Mouse (Mus musculus): ENCODE results near the gene Dnajc6. TPM values are rescaled to one million over a fixed set of nuclear protein-coding genes. Genes with fewer than 3 reads are reported as not detected.

Gene Dnajc6
- 0.81 and 0.83 TPM in 2 replicates for polyA plus RNA-seq (2015; fragmentation: Nextera tagmentation; extraction: Ambion mirVana)

- ATAC-seq (ENCODE audit: low FRiP score, low TSS enrichment) (0 out of 2 replicates have a peak, but pooled peaks have one; percentile 51), DNase-seq (ENCODE audit: low spot score) (peak; percentile 26)
- Histone ChIP-seq H3K36me3 (ENCODE audit: control insufficient read depth, insufficient read depth, low read length) (no peaks in the 10 kb centered on the region), H3K4me2 (replicated peaks; ENCODE audit: low read depth) (peak within 1 kb of the TSS; percentile 82), H3K4me3 (ENCODE audit: low read depth, low read length) (peak within 1 kb of the TSS; percentile 49), H3K9ac (ENCODE audit: low read length) (peak within 1 kb of the TSS; percentile 35), H3K4me1 (replicated peaks; ENCODE audit: control insufficient read depth, insufficient read depth) (no peaks in the 10 kb centered on the region), H3K27me3 (ENCODE audit: control insufficient read depth, insufficient read depth, low read length) (peaks cover 9% of the 10 kb centered on the region), H3K27ac (replicated peaks) (no peak within 1 kb of the TSS), H3K9me3 (ENCODE audit: control insufficient read depth, low read length) (no peaks in the 10 kb centered on the region)
- under 1% methylated on average over 42 of the region's 57 CpGs for WGBS
- no peak for TF ChIP-seq CTCF (IDR thresholded peaks at IDR 0.05; ENCODE audit: low read depth)
- TF ChIP-seq EP300 (optimal IDR thresholded peaks at IDR 0.05), result no peak
Measured at GRCm38 (mm10) chr4:101496534-101497237, at the start of gene Dnajc6. TSS of gene Dnajc6 (plus strand) at chr4:101496648.

GRCm38 (mm10) chr4:101448701-101449100 lies 47.7 kb upstream of the Dnajc6 start:
- Histone ChIP-seq H3K9me3 (ENCODE audit: control insufficient read depth, low read length) (no peaks in the 10 kb centered on the region), H3K27ac (replicated peaks) (no peak overlapping the region), H3K4me2 (replicated peaks; ENCODE audit: low read depth) (no peak overlapping the region), H3K9ac (ENCODE audit: low read length) (no peak overlapping the region), H3K27me3 (ENCODE audit: control insufficient read depth, insufficient read depth, low read length) (no peaks in the 10 kb centered on the region), H3K4me1 (replicated peaks; ENCODE audit: control insufficient read depth, insufficient read depth) (no peaks in the 10 kb centered on the region), H3K4me3 (ENCODE audit: low read depth, low read length) (no peak overlapping the region), H3K36me3 (ENCODE audit: control insufficient read depth, insufficient read depth, low read length) (no peaks in the 10 kb centered on the region)
- DNase-seq (ENCODE audit: low spot score) (no peak), ATAC-seq (ENCODE audit: low FRiP score, low TSS enrichment) (no peak)
- TF ChIP-seq EP300 (optimal IDR thresholded peaks at IDR 0.05) (no peak), CTCF (IDR thresholded peaks at IDR 0.05; ENCODE audit: low read depth) (no peak)
- WGBS, result 83% methylated on average over 8 of the region's 8 CpGs

GRCm38 (mm10) chr4:101449344-101449743 lies 47.1 kb upstream of the Dnajc6 start:
- Histone ChIP-seq H3K9me3 (ENCODE audit: control insufficient read depth, low read length) (no peaks in the 10 kb centered on the region), H3K4me3 (ENCODE audit: low read depth, low read length) (no peak overlapping the region), H3K27me3 (ENCODE audit: control insufficient read depth, insufficient read depth, low read length) (no peaks in the 10 kb centered on the region), H3K27ac (replicated peaks) (no peak overlapping the region), H3K4me1 (replicated peaks; ENCODE audit: control insufficient read depth, insufficient read depth) (no peaks in the 10 kb centered on the region), H3K4me2 (replicated peaks; ENCODE audit: low read depth) (no peak overlapping the region), H3K9ac (ENCODE audit: low read length) (no peak overlapping the region), H3K36me3 (ENCODE audit: control insufficient read depth, insufficient read depth, low read length) (no peaks in the 10 kb centered on the region)
- ATAC-seq (ENCODE audit: low FRiP score, low TSS enrichment) (no peak), DNase-seq (ENCODE audit: low spot score) (no peak)
- no peak for TF ChIP-seq EP300 (optimal IDR thresholded peaks at IDR 0.05)
- no peak for TF ChIP-seq CTCF (IDR thresholded peaks at IDR 0.05; ENCODE audit: low read depth)
- WGBS, result 64% methylated on average over 7 of the region's 7 CpGs

GRCm38 (mm10) chr4:101450150-101450780 lies 46.2 kb upstream of the Dnajc6 start:
- Histone ChIP-seq H3K4me2 (replicated peaks; ENCODE audit: low read depth) (peak overlapping the region; percentile 25; the same call in 1 of the 2 replicates), H3K27ac (replicated peaks) (no peak overlapping the region), H3K9me3 (ENCODE audit: control insufficient read depth, low read length) (no peaks in the 10 kb centered on the region), H3K9ac (ENCODE audit: low read length) (no peak overlapping the region), H3K4me1 (replicated peaks; ENCODE audit: control insufficient read depth, insufficient read depth) (no peaks in the 10 kb centered on the region), H3K36me3 (ENCODE audit: control insufficient read depth, insufficient read depth, low read length) (no peaks in the 10 kb centered on the region), H3K4me3 (ENCODE audit: low read depth, low read length) (no peak overlapping the region), H3K27me3 (ENCODE audit: control insufficient read depth, insufficient read depth, low read length) (no peaks in the 10 kb centered on the region)
- ATAC-seq (ENCODE audit: low FRiP score, low TSS enrichment) (peak; percentile 49; the same call in 1 of the 2 replicates), DNase-seq (ENCODE audit: low spot score) (peak; percentile 23)
- TF ChIP-seq CTCF (IDR thresholded peaks at IDR 0.05; ENCODE audit: low read depth) (no peak), EP300 (optimal IDR thresholded peaks at IDR 0.05) (no peak)
- 65% methylated on average over 20 of the region's 20 CpGs for WGBS

- Histone ChIP-seq H3K9ac (ENCODE audit: low read length) (no peak overlapping the region), H3K4me1 (replicated peaks; ENCODE audit: control insufficient read depth, insufficient read depth) (no peaks in the 10 kb centered on the region), H3K4me3 (ENCODE audit: low read depth, low read length) (no peak overlapping the region), H3K27ac (replicated peaks) (no peak overlapping the region), H3K27me3 (ENCODE audit: control insufficient read depth, insufficient read depth, low read length) (no peaks in the 10 kb centered on the region), H3K9me3 (ENCODE audit: control insufficient read depth, low read length) (no peaks in the 10 kb centered on the region), H3K36me3 (ENCODE audit: control insufficient read depth, insufficient read depth, low read length) (no peaks in the 10 kb centered on the region), H3K4me2 (replicated peaks; ENCODE audit: low read depth) (no peak overlapping the region)
- no peak for DNase-seq (ENCODE audit: low spot score)
- ATAC-seq (ENCODE audit: low FRiP score, low TSS enrichment), result no peak
- TF ChIP-seq CTCF (IDR thresholded peaks at IDR 0.05; ENCODE audit: low read depth) (no peak), EP300 (optimal IDR thresholded peaks at IDR 0.05) (no peak)
- 88% methylated on average over 4 of the region's 4 CpGs for WGBS
Measured at GRCm38 (mm10) chr4:101451089-101451488, 45.4 kb upstream of the Dnajc6 start.

- Histone ChIP-seq H3K4me3 (ENCODE audit: low read depth, low read length) (no peak overlapping the region), H3K4me1 (replicated peaks; ENCODE audit: control insufficient read depth, insufficient read depth) (no peaks in the 10 kb centered on the region), H3K4me2 (replicated peaks; ENCODE audit: low read depth) (no peak overlapping the region), H3K9me3 (ENCODE audit: control insufficient read depth, low read length) (no peaks in the 10 kb centered on the region), H3K9ac (ENCODE audit: low read length) (no peak overlapping the region), H3K36me3 (ENCODE audit: control insufficient read depth, insufficient read depth, low read length) (no peaks in the 10 kb centered on the region), H3K27me3 (ENCODE audit: control insufficient read depth, insufficient read depth, low read length) (no peaks in the 10 kb centered on the region), H3K27ac (replicated peaks) (no peak overlapping the region)
- no peak for TF ChIP-seq CTCF (IDR thresholded peaks at IDR 0.05; ENCODE audit: low read depth)
- TF ChIP-seq EP300 (optimal IDR thresholded peaks at IDR 0.05), result no peak
- DNase-seq (ENCODE audit: low spot score) (no peak), ATAC-seq (ENCODE audit: low FRiP score, low TSS enrichment) (no peak)
- 90% methylated on average over 9 of the region's 9 CpGs for WGBS
Measured at GRCm38 (mm10) chr4:101452829-101453228, 43.6 kb upstream of the Dnajc6 start.

Data from stomach, postnatal 0 days (tissue).